Mouse (Mus musculus) small intestine, adult 2 months (tissue): ENCODE measurements around the gene Shroom1.

Source experiments
- CTCF ChIP-seq: fragments of 200-500 bp; IDR thresholded peaks from 2 replicates; pipeline ENCODE4 v1.5.1; 2012; ENCODE audit warnings: low read depth, mild to moderate bottlenecking, control low read depth, inconsistent platforms, low read length, moderate library complexity, mixed read lengths; ENCODE audit not compliant: insufficient replicate concordance, insufficient read length; ENCODE audit errors: extremely low read depth
- POLR2A ChIP-seq: fragments of 200-500 bp; IDR thresholded peaks from 2 replicates; pipeline ENCODE4 v1.6.1; 2012; ENCODE audit warnings: low read depth, mild to moderate bottlenecking, control low read depth, inconsistent platforms, low read length, moderate library complexity

GRCm38 (mm10) chr11:53504376-53504775 lies 47.4 kb downstream of the Shroom1 start:
- TF ChIP-seq POLR2A (no peak), CTCF (no peak)
